Mouse (Mus musculus) lung, postnatal 0 days (tissue): ENCODE data around the gene Lnpep.

ENCODE experiments used
- CTCF ChIP-seq: IDR thresholded peaks from 2 replicates; pipeline ENCODE4 v1.5.1; 2016; ENCODE audit warnings: antibody characterized with exemption, mild to moderate bottlenecking
- EP300 ChIP-seq: IDR thresholded peaks from 2 replicates; pipeline ENCODE4 v1.6.1; 2016; ENCODE audit warnings: antibody characterized with exemption, mild to moderate bottlenecking, control low read depth

DNA sequence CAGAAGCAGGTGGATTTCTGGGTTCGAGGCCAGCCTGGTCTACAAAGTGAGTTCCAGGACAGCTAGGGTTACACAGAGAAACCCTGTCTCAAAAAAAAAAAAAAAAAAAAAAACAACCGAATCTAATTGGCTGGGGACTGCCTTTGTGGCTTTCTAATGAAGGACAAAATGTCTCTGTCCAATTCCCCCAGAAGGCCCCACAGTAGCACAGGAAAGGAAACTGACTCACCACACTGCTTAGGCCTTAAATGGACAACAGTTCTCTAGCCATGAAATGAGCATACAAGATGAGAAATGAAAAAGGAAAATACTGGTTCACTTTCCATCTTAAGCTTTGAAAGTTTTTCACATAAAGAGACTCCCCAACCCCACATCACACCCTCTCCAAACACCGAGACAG is 15.3 kb downstream of the Lnpep start:
- TF ChIP-seq CTCF (no peak), EP300 (no peak)
